Mouse (Mus musculus) hindbrain, embryonic 10.5 days (tissue): ENCODE measurements around the gene Lypd5. TPM values are rescaled to one million over a fixed set of nuclear protein-coding genes. Genes with fewer than 3 reads are reported as not detected.

Experiments
- DNase-seq: peaks from one replicate; pipeline ENCODE4 v3.0.0-alpha.2; 2017; ENCODE audit warnings: low spot score
- H3K27ac ChIP-seq: fragments of 300-500 bp; sonication (generic); 2 replicates; pipeline ENCODE4 v1.5.1; 2016; ENCODE audit warnings: mild to moderate bottlenecking, moderate library complexity
- H3K27me3 ChIP-seq: fragments of 300-500 bp; sonication (generic); 2 replicates; pipeline ENCODE4 v1.6.1; 2016; ENCODE audit warnings: mild to moderate bottlenecking; ENCODE audit not compliant: poor library complexity, insufficient read depth, severe bottlenecking
- H3K36me3 ChIP-seq: fragments of 300-500 bp; sonication (generic); 2 replicates; pipeline ENCODE4 v1.6.1; 2016; ENCODE audit warnings: mild to moderate bottlenecking, moderate library complexity
- H3K4me1 ChIP-seq: fragments of 300-500 bp; sonication (generic); replicated peaks from 2 replicates; pipeline ENCODE4 v1.6.1; 2016; ENCODE audit warnings: mild to moderate bottlenecking
- H3K4me3 ChIP-seq: fragments of 300-500 bp; sonication (generic); 2 replicates; pipeline ENCODE4 v1.5.1; 2016; ENCODE audit warnings: mild to moderate bottlenecking, moderate library complexity
- H3K9me3 ChIP-seq: fragments of 300-500 bp; sonication (generic); 2 replicates; pipeline ENCODE4 v1.6.1; 2016; ENCODE audit warnings: mild to moderate bottlenecking, moderate library complexity
- WGBS: fragments of 180-500 bp; shearing (Covaris S2); methylation state at CpG from one replicate; pipeline ENCODE4 v1.1.7; 2016; 5-methylcytosine and 5-hydroxymethylcytosine counted together
- polyA plus RNA-seq: library from polyadenylated mRNA; unstranded; fragments of >200 nt; fragmentation: Nextera tagmentation; extraction: Ambion mirVana; gene quantifications from 2 replicates; pipeline ENCODE4 v1.2.1, GENCODE M21; 2016

Gene Lypd5
- polyA plus RNA-seq, 1 experiment from 2014 or later, result not detected

DNA sequence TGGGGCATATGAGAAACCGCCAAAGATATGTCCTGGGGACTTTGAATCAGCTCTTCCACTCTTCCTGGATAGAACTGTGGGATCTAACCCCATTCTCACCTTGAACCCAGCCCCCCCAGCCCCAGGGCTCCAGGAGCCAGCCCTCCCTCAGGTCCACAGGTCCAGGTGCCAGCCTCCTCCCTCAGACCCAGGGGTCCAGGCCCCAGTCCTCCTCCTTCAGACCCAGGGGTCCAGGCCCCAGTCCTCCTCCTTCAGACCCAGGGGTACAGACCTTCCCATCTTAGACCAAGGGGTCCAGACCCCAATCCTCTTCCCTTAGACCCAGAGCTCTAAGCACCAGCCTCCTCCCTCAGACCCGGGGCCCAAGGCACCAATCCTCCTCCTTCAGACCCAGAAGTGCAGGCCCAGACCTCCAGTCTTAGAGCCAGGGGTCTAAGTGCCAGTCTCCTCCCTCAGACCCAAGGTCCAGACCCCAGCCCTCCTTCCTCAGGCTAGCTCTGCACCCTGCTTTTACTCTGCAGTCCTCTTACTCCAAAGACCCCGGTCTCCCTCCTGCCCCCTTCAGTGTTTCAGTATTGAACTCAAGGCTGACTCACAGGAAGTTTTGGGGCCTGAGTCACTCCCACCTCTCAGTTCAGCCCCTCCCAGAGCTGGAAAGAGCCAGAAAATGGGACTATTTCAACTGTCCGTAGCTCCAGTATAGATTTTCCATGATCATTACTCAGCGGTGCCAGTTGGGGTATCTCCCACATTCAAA lies 16.4 kb downstream of the Lypd5 start:
- Histone ChIP-seq H3K36me3 (no peaks in the 10 kb centered on the region), H3K27me3 (no peaks in the 10 kb centered on the region; the same call in 1 of the 2 replicates), H3K4me3 (no peak overlapping the region), H3K4me1 (peaks cover 7% of the 10 kb centered on the region; the same call in 1 of the 2 replicates), H3K27ac (peak overlapping the region; percentile 69), H3K9me3 (peaks cover 8% of the 10 kb centered on the region; the same call in 1 of the 2 replicates)
- no peak for DNase-seq
- 80% methylated on average over 5 of the region's 5 CpGs for WGBS

DNA sequence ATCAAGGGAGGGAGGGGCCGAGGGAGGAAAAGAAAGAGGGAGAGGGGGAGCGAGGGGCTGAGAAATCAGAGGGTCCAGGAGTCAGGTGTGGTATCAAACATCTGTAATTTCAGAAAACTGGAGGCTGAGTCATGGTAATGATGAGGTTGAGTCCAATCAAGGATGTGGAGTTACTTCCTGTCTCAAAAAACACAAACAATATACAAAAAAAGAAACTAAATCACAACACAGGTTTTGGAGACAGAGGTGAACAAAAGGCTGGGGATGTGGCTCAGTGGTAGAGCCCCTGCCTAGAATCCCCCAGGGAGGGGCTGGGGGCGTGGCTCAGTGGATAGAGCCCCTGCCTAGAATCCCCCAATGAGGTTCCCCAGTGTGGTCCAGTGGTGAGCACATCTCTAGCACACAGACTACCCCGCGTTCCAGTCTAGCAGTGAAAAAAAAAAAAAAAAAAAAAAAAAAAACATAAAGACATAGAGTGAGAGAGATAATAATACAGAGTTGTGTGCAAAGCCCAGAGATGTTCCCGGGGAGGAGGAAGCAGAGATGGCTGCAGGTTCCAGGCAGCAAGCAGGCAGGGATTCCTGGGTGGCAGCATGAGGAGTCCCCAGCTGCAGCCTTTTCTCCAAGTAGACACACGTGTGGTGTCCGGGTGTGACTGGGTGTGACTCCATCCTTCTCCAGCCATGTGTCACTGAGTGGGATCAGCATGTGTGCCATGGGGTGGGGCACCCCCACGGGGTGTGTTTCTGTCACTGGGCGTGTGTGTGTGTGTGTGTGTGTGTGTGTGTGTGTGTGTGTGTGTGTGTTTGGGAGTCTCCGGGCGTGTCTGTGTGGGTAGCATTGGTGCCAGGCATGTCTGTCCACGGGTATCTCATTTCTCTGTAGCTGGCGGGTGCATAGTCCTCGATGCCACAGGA lies 18.0 kb downstream of the Lypd5 start:
- Histone ChIP-seq H3K9me3 (peaks cover 6% of the 10 kb centered on the region; the same call in 1 of the 2 replicates), H3K27me3 (no peaks in the 10 kb centered on the region; the same call in 1 of the 2 replicates), H3K36me3 (no peaks in the 10 kb centered on the region), H3K27ac (no peak overlapping the region), H3K4me3 (no peak overlapping the region), H3K4me1 (peaks cover 7% of the 10 kb centered on the region; the same call in 1 of the 2 replicates)
- WGBS, result 82% methylated on average over 15 of the region's 15 CpGs
- DNase-seq, result no peak

- peaks cover 3% of the 10 kb centered on the region; the same call in 1 of the 2 replicates for H3K9me3 ChIP-seq
- H3K4me1 ChIP-seq, result peaks cover 12% of the 10 kb centered on the region
- no peaks in the 10 kb centered on the region; the same call in 1 of the 2 replicates for H3K27me3 ChIP-seq
- H3K36me3 ChIP-seq, result no peaks in the 10 kb centered on the region
- 70% methylated on average over 4 of the region's 4 CpGs for WGBS
- DNase-seq, result no peak
- no peak overlapping the region for H3K27ac ChIP-seq
- no peak overlapping the region for H3K4me3 ChIP-seq
Measured at GRCm38 (mm10) chr7:24368226-24368625, 19.2 kb downstream of the Lypd5 start.

GRCm38 (mm10) chr7:24368946-24369345 lies 19.9 kb downstream of the Lypd5 start:
- WGBS, result 89% methylated on average over 7 of the region's 7 CpGs
- no peak overlapping the region for H3K27ac ChIP-seq
- H3K36me3 ChIP-seq, result no peaks in the 10 kb centered on the region
- DNase-seq, result no peak
- no peaks in the 10 kb centered on the region; the same call in 1 of the 2 replicates for H3K27me3 ChIP-seq
- H3K4me3 ChIP-seq, result no peak overlapping the region
- H3K4me1 ChIP-seq, result peaks cover 18% of the 10 kb centered on the region
- H3K9me3 ChIP-seq, result peaks cover 3% of the 10 kb centered on the region; the same call in 1 of the 2 replicates

DNA sequence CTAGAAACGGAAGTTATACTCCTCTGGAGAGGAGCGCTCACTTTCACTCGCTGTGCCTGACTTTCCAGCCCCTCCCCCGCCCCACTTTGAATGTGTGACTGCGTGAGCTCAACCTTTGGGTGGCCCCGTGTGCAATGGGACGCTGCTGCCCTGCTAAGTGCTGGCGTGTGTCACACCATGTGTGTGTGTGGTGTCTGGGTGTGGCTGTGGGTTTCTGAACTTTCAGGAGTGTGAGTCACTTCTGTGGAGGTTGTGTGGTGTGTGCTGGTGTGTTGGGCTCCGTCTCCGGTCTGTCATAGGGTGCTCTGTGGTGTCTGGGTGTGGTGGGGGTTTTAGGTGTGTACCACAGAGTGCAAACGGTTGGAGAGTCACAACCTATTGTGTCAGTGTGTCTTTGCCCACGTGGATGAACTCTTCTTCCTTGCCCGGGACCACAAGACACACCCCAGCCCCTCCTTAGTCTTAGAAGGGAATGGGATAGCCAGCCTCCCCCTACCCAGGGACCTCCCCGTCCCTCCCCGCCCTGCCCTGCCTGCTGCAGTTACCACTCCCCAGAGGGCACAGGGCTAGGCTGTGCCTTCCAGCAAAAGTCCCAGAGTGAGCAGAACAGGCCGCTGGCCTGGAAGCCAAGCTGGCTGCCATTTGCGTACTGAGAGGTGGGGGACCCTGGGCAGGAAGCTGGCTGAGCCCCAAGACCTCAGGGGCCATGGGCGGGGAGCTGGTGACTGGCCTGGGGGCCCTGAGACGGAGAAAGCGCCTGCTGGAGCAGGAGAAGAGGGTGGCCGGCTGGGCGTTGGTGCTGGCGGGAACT lies 20.9 kb downstream of the Lypd5 start, which contains the start of gene Kcnn4:
Gene Kcnn4 (plus strand): TSS at position 533 of the 811 bp plus-strand sequence.
- peaks cover 19% of the 10 kb centered on the region for H3K4me1 ChIP-seq
- no peaks in the 10 kb centered on the region for H3K36me3 ChIP-seq
- H3K27ac ChIP-seq, result peak within 1 kb of the TSS; percentile 78
- H3K9me3 ChIP-seq, result peaks cover 3% of the 10 kb centered on the region; the same call in 1 of the 2 replicates
- WGBS, result 46% methylated on average over 23 of the region's 23 CpGs
- peak within 1 kb of the TSS; percentile 28 for H3K4me3 ChIP-seq
- H3K27me3 ChIP-seq, result no peaks in the 10 kb centered on the region; the same call in 1 of the 2 replicates
- no peak for DNase-seq

GRCm38 (mm10) chr7:24371012-24371808 lies 22.2 kb downstream of the Lypd5 start:
- Histone ChIP-seq H3K4me1 (peaks cover 17% of the 10 kb centered on the region), H3K27ac (peak overlapping the region; percentile 78), H3K9me3 (peaks cover 3% of the 10 kb centered on the region; the same call in 1 of the 2 replicates), H3K36me3 (no peaks in the 10 kb centered on the region), H3K27me3 (no peaks in the 10 kb centered on the region), H3K4me3 (0 out of 2 replicates have a peak overlapping the region, but pooled peaks have one; percentile 28)
- DNase-seq, result no peak
- WGBS, result 83% methylated on average over 7 of the region's 7 CpGs

- DNase-seq, result no peak
- Histone ChIP-seq H3K4me1 (peaks cover 18% of the 10 kb centered on the region), H3K4me3 (no peak overlapping the region), H3K9me3 (peaks cover 3% of the 10 kb centered on the region; the same call in 1 of the 2 replicates), H3K36me3 (no peaks in the 10 kb centered on the region), H3K27ac (peak overlapping the region; percentile 53), H3K27me3 (peaks cover 5% of the 10 kb centered on the region)
- WGBS, result 76% methylated on average over 3 of the region's 3 CpGs
Measured at GRCm38 (mm10) chr7:24371809-24372145, 22.8 kb downstream of the Lypd5 start.

DNA sequence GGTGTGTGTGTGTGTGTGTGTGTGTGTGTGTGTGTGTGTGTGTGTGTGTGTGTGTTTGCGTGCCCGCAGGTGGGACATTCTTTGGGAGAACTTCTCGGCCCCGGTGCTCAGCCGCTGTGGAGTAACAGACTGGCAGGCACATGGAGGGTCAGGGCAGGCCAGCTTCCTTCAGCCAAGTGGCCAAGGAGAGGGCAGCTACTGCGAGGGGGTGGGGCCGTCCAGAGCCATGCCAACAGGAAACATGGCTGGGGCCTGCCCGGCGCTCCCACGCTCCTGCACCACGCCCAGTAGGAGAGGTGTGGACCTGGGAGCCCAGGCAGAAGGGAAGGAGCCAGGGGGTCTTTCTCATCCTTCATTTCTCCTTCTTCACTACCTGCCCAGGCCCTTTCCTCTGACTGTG lies 23.3 kb downstream of the Lypd5 start:
- 84% methylated on average over 11 of the region's 11 CpGs for WGBS
- Histone ChIP-seq H3K4me1 (peaks cover 23% of the 10 kb centered on the region), H3K9me3 (peaks cover 5% of the 10 kb centered on the region; the same call in 1 of the 2 replicates), H3K4me3 (0 out of 2 replicates have a peak overlapping the region, but pooled peaks have one; percentile 9), H3K27ac (peak overlapping the region; percentile 53; the same call in 1 of the 2 replicates), H3K27me3 (peaks cover 10% of the 10 kb centered on the region), H3K36me3 (no peaks in the 10 kb centered on the region)
- DNase-seq, result no peak

GRCm38 (mm10) chr7:24372786-24373185 lies 23.8 kb downstream of the Lypd5 start:
- peaks cover 15% of the 10 kb centered on the region for H3K27me3 ChIP-seq
- peaks cover 5% of the 10 kb centered on the region; the same call in 1 of the 2 replicates for H3K9me3 ChIP-seq
- peaks cover 28% of the 10 kb centered on the region for H3K4me1 ChIP-seq
- H3K4me3 ChIP-seq, result no peak overlapping the region
- DNase-seq, result no peak
- H3K27ac ChIP-seq, result peak overlapping the region; percentile 53; the same call in 1 of the 2 replicates
- WGBS, result 76% methylated on average over 4 of the region's 4 CpGs
- no peaks in the 10 kb centered on the region for H3K36me3 ChIP-seq

DNA sequence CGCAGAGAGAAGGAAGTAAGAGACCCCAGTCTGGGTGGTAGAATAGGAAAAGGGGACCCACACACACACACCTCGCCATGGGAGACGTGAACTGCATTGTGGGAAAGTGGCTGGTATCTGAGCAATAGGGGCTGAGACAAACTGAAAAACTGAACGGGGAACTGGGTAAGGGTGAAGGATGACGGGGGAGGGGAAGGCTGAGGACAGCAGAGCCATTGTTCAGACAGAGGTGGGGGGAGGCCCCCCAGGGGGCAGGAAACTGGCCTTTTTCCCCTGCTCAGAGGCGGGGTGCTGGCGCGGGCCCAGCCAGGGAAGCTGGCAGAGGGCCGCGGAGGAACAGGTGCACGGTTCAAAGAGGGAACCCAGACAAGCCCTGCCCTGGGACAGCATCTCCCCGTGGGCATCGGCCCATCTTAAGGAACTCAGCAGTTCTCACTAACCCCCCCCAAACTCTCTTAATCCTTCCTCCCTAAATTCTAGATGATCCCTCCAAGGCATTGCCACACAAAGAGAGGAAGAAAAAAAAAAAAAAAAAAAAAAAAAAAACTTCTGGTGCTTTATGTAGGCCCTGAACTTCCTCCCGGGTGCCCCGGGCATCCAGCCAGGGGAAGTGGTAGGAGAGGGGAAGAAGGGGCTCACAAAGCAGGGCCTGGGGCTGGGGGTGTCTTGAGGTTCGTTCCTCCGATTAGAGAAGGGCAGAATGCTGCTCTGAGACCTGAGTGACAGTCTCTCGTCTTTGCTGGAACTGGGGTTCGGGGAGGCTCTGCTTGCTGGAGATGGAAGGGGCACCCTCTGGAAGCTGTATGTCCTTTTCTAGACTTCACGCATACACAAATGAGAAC lies 24.8 kb downstream of the Lypd5 start:
- 46% methylated on average over 20 of the region's 20 CpGs for WGBS
- DNase-seq, result no peak
- peak overlapping the region; percentile 7; the same call in 1 of the 2 replicates for H3K4me3 ChIP-seq
- no peaks in the 10 kb centered on the region for H3K36me3 ChIP-seq
- H3K27ac ChIP-seq, result peak overlapping the region; percentile 29; the same call in 1 of the 2 replicates
- peaks cover 33% of the 10 kb centered on the region for H3K4me1 ChIP-seq
- H3K27me3 ChIP-seq, result peaks cover 20% of the 10 kb centered on the region
- H3K9me3 ChIP-seq, result peaks cover 5% of the 10 kb centered on the region; the same call in 1 of the 2 replicates
